Mouse (Mus musculus): ENCODE data around the gene Prss27. TPM values are rescaled to one million over a fixed set of nuclear protein-coding genes. Genes with fewer than 3 reads are reported as not detected.

Gene Prss27
- total RNA-seq (2021): under 1 TPM; 0.24 to 0.46 TPM
- polyA plus RNA-seq (2012; rRNA removed): 0.58 and 0.68 TPM in 2 replicates
- long read RNA-seq: 0 reads

DNA sequence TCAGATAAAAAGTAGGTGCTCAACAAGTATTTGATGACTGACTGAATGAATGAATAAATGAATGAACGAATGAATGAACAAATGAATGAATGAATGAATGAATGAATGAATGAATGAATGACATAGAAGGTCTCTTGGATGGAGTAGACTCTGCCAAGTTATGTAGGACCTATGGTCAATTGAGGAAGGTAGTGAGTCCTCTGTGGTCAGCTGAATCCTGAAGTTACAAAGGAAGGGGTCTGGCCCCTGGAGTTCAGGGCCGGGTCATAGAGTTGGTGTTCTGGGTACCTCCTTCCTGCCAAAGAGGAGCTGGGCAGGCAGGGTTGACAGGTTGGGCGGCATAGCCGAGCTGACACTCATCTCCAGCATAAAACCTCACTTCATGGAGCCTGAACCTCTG, at the start of gene Prss27:
Gene Prss27 (plus strand): TSS at position 301 of the 400 bp plus-strand sequence.
- no peak for DNase-seq

GRCm38 (mm10) chr17:23989802-23990201, 48.1 kb upstream of the Prss27 start:
- DNase-seq: no peak

DNA sequence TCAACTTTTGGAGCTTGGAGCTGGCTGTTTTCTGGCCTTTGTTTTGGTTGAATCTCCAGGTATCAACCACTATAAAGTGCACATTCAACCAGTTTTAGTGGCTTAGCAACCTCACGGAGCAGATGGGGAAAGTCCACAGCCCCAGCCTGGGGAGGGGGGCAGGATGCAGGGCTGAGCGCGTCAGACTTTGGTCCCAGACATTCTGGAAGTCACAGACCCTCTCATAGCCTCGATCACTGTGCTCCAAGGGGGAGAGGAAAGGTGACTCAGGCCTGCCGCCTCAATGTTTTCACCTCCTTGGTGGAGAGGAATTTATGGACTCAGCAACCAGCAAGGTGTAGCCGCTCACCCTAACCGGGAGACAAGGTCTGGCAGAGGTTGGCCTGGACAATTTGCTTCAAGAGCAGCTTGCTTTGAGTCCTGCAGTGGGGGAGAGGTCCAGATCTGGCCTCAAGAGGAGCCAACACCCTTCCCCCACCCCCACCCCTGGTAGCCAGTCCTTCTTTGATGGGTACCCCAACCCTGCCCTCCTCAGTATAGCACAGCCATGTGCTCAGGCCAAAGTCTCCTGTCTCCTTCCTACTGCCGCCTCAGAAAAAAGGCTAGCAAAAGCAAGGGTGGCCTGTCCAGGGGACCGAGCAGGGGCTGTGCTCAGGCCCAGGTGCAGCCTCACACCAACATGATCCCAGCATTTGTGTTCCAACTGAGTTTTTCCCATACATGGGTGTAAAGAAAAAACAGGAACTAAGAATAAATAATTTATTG, 45.0 kb upstream of the Prss27 start:
- no peak for DNase-seq

GRCm38 (mm10) chr17:23993559-23994428, 44.1 kb upstream of the Prss27 start:
- peak; percentile 93 for DNase-seq

- no peak for DNase-seq
Observed at GRCm38 (mm10) chr17:23994667-23995066, 43.3 kb upstream of the Prss27 start.

DNA sequence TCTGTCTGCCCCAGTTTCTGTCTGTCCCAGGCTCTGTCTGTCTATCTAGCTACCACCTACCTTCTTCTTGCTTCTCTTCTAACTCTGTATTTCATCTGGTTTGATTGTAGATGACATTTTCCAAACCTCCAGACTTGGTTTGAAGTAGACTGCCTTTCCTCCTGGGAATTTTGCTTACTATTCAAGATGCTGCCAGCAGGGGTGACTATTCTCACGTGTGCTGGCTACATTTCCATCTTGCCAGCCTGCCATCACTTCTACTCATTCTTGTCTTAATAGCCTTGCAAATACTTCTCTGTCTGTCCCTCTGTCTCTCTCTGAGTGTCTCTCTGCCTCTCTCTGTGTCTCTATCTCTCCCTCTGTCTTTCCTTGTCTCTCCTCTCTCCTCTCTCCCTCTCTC, 42.5 kb upstream of the Prss27 start:
- no peak for DNase-seq

- no peak for DNase-seq
Observed at GRCm38 (mm10) chr17:23997901-23998300, 40.0 kb upstream of the Prss27 start, which contains the start of gene Prss22. Gene Prss22, minus strand, starts transcription at chr17:23998100.

DNA sequence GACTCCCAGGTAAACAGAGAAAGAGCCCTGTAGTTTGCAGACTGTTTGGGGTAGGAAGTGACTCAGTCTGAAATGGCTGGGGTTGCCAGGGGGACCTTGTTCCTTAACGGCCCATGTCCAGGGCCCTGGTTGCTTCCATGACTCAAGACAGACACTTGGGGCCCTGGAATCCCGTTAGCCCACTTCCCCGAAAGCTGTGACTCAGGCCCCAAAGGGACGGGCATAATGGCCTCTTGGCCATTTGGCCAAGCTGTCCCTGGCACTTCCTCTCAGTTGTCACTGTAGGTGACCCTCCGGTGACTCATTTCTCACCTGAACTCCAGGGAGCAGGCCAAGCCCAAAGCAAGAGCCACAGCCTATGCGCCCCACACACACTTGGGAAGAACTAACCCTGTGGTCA, 39.6 kb upstream of the Prss27 start:
- no peak for DNase-seq

GRCm38 (mm10) chr17:24000404-24000803, 37.5 kb upstream of the Prss27 start:
- DNase-seq: peak; percentile 81

- peak; percentile 83 for DNase-seq
Observed at GRCm38 (mm10) chr17:24004071-24004665, 33.8 kb upstream of the Prss27 start.

GRCm38 (mm10) chr17:24005049-24005448, 32.9 kb upstream of the Prss27 start:
- no peak for DNase-seq

DNA sequence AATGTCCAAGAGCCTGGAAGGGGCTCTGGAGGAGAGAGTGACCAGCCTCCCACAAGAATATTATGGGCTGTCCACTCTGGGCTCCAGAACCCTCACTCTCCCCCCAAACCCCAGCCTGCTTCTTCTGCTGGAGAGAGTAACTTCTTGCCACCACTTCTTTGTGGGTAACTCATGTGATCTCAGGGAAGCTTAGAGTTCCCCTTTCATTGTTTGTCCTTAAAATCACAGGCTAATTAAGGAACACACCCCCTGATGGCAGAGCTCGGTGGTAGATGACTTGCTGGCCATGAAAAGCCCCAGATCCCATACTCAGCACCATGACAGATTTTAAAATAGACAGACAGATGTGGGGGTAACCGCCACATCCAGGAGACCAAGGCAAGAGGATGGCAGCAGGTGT, 31.0 kb upstream of the Prss27 start:
- DNase-seq: no peak

DNA sequence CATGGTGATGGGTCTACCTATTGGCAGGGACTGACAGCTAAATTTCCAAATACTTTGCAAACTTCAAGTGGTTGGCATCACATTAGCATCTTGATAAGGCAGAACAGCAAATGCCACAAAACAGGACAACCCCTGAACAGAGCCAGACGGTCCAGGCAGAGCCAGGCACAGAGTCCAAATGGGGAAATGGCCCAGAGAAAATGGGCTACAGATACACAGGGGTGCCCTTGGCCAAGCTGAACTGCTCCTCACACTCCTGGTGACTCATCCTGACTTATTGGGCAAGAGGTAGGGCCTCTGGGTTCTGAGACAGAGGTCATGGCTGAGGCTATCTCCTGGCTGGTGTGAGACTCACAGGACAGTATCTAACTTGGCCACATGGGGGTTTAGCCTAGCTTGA, 30.6 kb upstream of the Prss27 start:
- peak; percentile 92 for DNase-seq

- DNase-seq: no peak
Observed at GRCm38 (mm10) chr17:24008105-24008504, 29.8 kb upstream of the Prss27 start.

- no peak for DNase-seq
Observed at GRCm38 (mm10) chr17:24009617-24010016, 28.3 kb upstream of the Prss27 start.

DNA sequence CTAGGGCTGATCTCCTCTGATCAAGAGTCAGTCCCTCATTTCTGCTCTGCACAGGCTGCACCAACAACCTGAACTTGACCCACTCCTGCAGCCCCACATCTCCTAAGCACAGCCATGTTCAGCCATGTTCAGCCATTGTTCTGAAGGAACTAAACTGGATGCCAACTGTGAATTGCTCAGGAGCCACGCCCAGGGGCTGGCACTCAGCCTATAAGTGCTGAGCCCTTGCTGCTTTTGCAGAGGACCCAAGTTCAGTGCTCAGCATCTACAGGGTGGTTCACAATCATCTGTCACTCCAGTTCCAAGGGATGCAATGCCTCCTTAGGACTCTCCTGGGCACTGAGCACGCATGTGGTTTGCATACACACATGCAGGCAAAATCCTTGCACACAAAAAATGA, 25.0 kb upstream of the Prss27 start:
- no peak for DNase-seq

DNA sequence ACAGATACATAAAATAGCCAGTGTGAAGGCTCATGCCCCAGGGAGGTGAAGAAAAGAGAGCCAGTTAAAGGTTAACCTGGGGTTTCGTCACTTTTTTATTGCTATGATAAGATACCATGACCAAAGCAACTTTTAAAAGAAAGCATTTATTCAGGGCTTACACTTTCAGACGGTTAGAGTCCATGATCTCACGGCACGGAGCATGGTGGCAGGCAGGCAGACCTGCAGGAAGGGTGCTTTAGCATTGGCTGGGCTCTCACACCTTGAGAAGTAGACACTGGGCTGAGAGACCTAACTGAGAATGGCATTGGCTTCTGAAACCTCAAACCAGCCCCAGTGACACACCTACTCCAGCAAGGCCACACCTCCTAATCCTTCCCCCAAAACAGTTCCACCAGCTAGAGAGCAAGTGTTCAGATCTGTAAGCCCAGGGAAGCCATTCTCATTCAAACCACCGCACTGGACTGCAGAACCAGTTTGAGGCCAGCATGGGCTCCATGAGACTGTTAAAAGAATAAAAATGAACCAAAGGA, 23.4 kb upstream of the Prss27 start:
- DNase-seq: no peak

DNA sequence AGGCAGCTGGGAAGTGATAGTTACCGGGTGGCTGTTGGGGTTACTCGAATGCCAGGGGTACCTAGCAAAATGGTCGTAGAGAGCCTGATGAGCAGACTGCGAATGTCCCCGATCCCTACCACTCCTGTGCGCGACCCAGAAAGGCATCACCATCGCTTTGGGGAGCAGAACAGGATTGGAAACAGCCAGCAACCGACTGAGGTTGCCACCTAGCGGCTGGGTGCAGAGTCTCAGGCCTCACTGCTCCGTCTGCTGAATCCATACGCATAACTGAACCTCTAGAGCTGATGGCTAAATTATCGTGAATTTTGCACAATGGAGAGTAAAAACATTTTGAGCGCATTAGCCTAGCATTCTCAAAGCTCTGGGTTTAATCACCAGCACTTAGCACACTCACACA, 22.2 kb upstream of the Prss27 start:
- peak; percentile 51 for DNase-seq

DNA sequence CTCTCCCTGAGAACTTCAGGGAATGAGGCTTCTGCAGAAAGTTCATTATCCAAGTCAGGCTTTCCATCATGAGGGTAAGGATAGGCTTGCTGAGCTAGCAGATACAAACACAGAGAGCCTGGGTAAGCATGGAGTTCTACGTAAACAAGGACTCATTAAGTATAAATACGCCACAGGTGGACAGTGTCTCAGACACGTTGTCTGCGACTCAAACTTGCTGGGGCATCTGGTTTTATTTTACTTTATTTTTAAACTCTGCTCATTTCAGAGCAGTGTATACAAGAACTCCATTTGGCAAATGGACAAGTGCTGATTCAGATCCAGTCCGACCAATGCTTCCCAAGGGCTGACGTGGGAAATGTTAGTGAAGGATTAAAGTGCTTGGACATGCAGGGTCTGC, 17.2 kb upstream of the Prss27 start:
- DNase-seq: no peak

DNA sequence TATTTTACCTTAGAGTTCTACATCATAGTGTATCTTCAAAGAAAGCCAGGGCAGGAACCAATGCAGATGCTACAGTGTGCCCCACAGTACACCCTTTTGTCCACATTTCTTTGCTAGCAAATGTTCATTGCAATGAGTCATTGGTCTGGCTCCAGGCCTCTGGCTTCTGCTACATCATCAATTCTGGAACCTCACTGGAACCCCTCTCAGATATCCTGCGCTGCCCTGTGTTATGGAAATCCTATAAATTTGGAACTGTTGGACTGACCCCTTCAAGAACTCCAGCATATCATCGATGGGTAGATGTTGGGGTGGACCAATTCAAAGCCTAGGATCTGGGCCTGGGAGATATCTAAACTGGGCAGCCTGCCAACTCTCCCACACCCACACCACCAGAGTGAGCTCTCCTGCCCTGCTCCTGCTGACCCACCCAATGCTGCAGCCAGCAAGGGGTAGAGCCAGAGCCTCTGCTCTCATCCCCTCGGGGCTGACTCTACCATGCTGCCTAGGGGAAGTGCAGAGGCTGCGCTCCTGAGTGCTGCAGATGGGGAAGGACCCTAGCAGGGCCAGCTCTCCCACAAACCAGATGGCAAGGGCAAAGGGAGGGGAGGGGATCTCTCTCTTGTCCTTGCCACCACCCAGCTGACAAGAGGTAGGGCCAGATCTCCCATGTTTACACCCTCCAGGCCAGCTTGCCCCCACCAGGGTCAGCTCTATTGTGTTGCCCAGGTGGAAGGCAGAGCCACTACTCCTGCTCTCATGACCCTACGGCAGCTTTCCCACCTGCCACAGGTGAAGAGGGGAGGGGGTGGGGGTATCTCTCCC, 16.4 kb upstream of the Prss27 start:
- peak; percentile 30 for DNase-seq

DNA sequence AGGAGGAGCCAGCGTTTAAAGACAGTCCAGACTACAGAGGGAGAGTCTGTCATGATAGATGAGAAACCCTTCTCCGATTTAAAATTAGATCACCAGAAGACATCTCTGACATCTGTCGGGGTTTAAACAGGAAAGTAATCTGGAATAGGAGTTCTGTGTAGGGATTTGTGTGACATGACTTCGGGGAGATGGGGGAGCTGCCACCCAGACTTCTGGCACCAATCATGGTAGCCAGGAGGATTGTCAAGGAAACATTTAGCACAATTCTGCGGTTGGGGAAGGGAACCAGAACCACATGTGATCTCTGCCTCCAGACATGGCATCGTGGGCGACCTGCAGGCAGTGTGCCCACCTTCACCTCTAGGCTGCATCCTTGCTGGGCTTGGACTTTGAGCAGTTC, 8.5 kb upstream of the Prss27 start:
- no peak for DNase-seq

- no peak for DNase-seq
Observed at GRCm38 (mm10) chr17:24030551-24030950, 7.4 kb upstream of the Prss27 start.
